Mouse (Mus musculus) stomach, embryonic 15.5 days (tissue): Measurements from ENCODE around the gene Atp7a. TPM values are rescaled to one million over a fixed set of nuclear protein-coding genes. Genes with fewer than 3 reads are reported as not detected.
"Not testable (repeated sequence)": the region's sequence is repeated elsewhere in the genome, so short reads cannot be mapped to it uniquely, and the experiment has no call there.

Experiments used
- ATAC-seq: fragments of 200-750 bp; cut with Nextera tagmentation; 2 replicates; pipeline ENCODE4 v1.8.0; 2017; ENCODE audit warnings: low read depth, moderate number of reproducible peaks, moderate TSS enrichment; ENCODE audit not compliant: insufficient read depth, low FRiP score
- H3K27ac ChIP-seq: fragments of 300-500 bp; sonication (generic); 2 replicates; pipeline ENCODE4 v1.5.1; 2015; ENCODE audit warnings: mild to moderate bottlenecking, inconsistent platforms
- H3K27me3 ChIP-seq: fragments of 300-500 bp; sonication (generic); replicated peaks from 2 replicates; pipeline ENCODE4 v1.6.1; 2015; ENCODE audit warnings: inconsistent platforms
- H3K36me3 ChIP-seq: fragments of 300-500 bp; sonication (generic); 2 replicates; pipeline ENCODE4 v1.6.1; 2015; ENCODE audit warnings: inconsistent platforms
- H3K4me1 ChIP-seq: fragments of 300-500 bp; sonication (generic); 2 replicates; pipeline ENCODE4 v1.6.1; 2015; ENCODE audit warnings: inconsistent platforms
- H3K4me2 ChIP-seq: fragments of 300-500 bp; sonication (generic); 2 replicates; pipeline ENCODE4 v1.6.1; 2015; ENCODE audit warnings: mild to moderate bottlenecking, inconsistent platforms
- H3K4me3 ChIP-seq: fragments of 300-500 bp; sonication (generic); replicated peaks from 2 replicates; pipeline ENCODE4 v1.5.1; 2015; ENCODE audit warnings: inconsistent platforms
- H3K9ac ChIP-seq: fragments of 300-500 bp; sonication (generic); 2 replicates; pipeline ENCODE4 v1.6.1; 2015; ENCODE audit warnings: inconsistent platforms
- H3K9me3 ChIP-seq: fragments of 300-500 bp; sonication (generic); 2 replicates; pipeline ENCODE4 v1.6.1; 2016; ENCODE audit warnings: inconsistent platforms
- WGBS: fragments of 180-500 bp; shearing (Covaris S2); methylation state at CpG from one replicate; pipeline ENCODE4 v1.1.7; 2015; 5-methylcytosine and 5-hydroxymethylcytosine counted together
- polyA plus RNA-seq: library from polyadenylated mRNA; unstranded; fragments of >200 nt; fragmentation: Nextera tagmentation; extraction: Ambion mirVana; gene quantifications from 2 replicates; pipeline ENCODE4 v1.2.1, GENCODE M21; 2015

Atp7a gene
- 22.5 and 24.8 TPM in 2 replicates for polyA plus RNA-seq

- ATAC-seq: peak; percentile 98
- H3K27me3 ChIP-seq: no peaks in the 10 kb centered on the region
- H3K36me3 ChIP-seq: no peaks in the 10 kb centered on the region
- H3K27ac ChIP-seq: peak within 1 kb of the TSS; percentile 65
- WGBS: 10% methylated on average over 36 of the region's 36 CpGs
- H3K9me3 ChIP-seq: no peaks in the 10 kb centered on the region
- H3K4me1 ChIP-seq: no peaks in the 10 kb centered on the region
- H3K9ac ChIP-seq: peak within 1 kb of the TSS; percentile 46; the same call in 1 of the 2 replicates
- peak within 1 kb of the TSS; percentile 48 for H3K4me2 ChIP-seq
- H3K4me3 ChIP-seq: peak within 1 kb of the TSS; percentile 52
Measured at GRCm38 (mm10) chrX:106026418-106027342, at the start of gene Atp7a. Atp7a (plus strand) TSS chrX:106027276.

- ATAC-seq: no peak
- Histone ChIP-seq H3K36me3 (0 out of 2 replicates have a peak, but pooled peaks cover 2% of the 10 kb centered on the region), H3K27ac (no peak overlapping the region), H3K27me3 (no peaks in the 10 kb centered on the region), H3K9ac (no peak overlapping the region), H3K9me3 (no peaks in the 10 kb centered on the region), H3K4me3 (no peak overlapping the region), H3K4me2 (no peak overlapping the region), H3K4me1 (no peaks in the 10 kb centered on the region)
- WGBS: 70% methylated on average over 1 of the region's 1 CpGs
Measured at GRCm38 (mm10) chrX:106001605-106002004, 25.5 kb upstream of the Atp7a start.

- Histone ChIP-seq H3K27me3 (no peaks in the 10 kb centered on the region), H3K27ac (no peak overlapping the region), H3K4me2 (peak overlapping the region; percentile 39), H3K4me3 (peak overlapping the region; percentile 59), H3K4me1 (no peaks in the 10 kb centered on the region), H3K9ac (peak overlapping the region; percentile 48; the same call in 1 of the 2 replicates), H3K9me3 (no peaks in the 10 kb centered on the region), H3K36me3 (no peaks in the 10 kb centered on the region)
- ATAC-seq: no peak
- 17% methylated on average over 3 of the region's 3 CpGs for WGBS
Measured at GRCm38 (mm10) chrX:106010762-106011161, 16.3 kb upstream of the Atp7a start.

- peak; percentile 94 for ATAC-seq
- Histone ChIP-seq H3K9me3 (no peaks in the 10 kb centered on the region), H3K27me3 (no peaks in the 10 kb centered on the region), H3K4me3 (peak within 1 kb of the TSS; percentile 59), H3K36me3 (no peaks in the 10 kb centered on the region), H3K9ac (peak within 1 kb of the TSS; percentile 48; the same call in 1 of the 2 replicates), H3K4me1 (no peaks in the 10 kb centered on the region), H3K4me2 (peak within 1 kb of the TSS; percentile 50), H3K27ac (peak within 1 kb of the TSS; percentile 93)
- 20% methylated on average over 45 of the region's 45 CpGs for WGBS
Measured at GRCm38 (mm10) chrX:106011465-106012159, 15.5 kb upstream of the Atp7a start, which contains the start of gene Magt1. Magt1 (minus strand) TSS chrX:106011906.

GRCm38 (mm10) chrX:106012559-106012958 lies 14.5 kb upstream of the Atp7a start:
- Histone ChIP-seq H3K36me3 (no peaks in the 10 kb centered on the region), H3K27ac (peak overlapping the region; percentile 77), H3K9me3 (no peaks in the 10 kb centered on the region), H3K9ac (no peak overlapping the region), H3K27me3 (no peaks in the 10 kb centered on the region), H3K4me2 (peak overlapping the region; percentile 50), H3K4me3 (peak overlapping the region; percentile 27; the same call in 1 of the 2 replicates), H3K4me1 (no peaks in the 10 kb centered on the region)
- ATAC-seq: no peak
- WGBS: 74% methylated on average over 3 of the region's 3 CpGs

GRCm38 (mm10) chrX:106013217-106013616 lies 13.9 kb upstream of the Atp7a start:
- WGBS: 32% methylated on average over 2 of the region's 2 CpGs
- Histone ChIP-seq H3K9ac (no peak overlapping the region), H3K9me3 (no peaks in the 10 kb centered on the region)

GRCm38 (mm10) chrX:106014741-106015377 lies 12.2 kb upstream of the Atp7a start:
- H3K4me1 ChIP-seq, H3K9me3 ChIP-seq, H3K27me3 ChIP-seq, H3K36me3 ChIP-seq, H3K4me3 ChIP-seq, H3K27ac ChIP-seq, H3K9ac ChIP-seq, ATAC-seq: not testable (repeated sequence)
- H3K4me2 ChIP-seq: 0 out of 2 replicates have a peak overlapping the region, but pooled peaks have one; percentile 16
- 69% methylated on average over 2 of the region's 2 CpGs for WGBS

More at GRCm38 (mm10) chrX:106013217-106013616, 13.9 kb upstream of the Atp7a start:
- Histone ChIP-seq H3K27ac (no peak overlapping the region), H3K4me1 (no peaks in the 10 kb centered on the region), H3K4me2 (no peak overlapping the region), H3K27me3 (no peaks in the 10 kb centered on the region), H3K36me3 (no peaks in the 10 kb centered on the region), H3K4me3 (no peak overlapping the region)
- ATAC-seq: no peak

- 14% methylated on average over 26 of the region's 26 CpGs for WGBS
- no peaks in the 10 kb centered on the region for H3K36me3 ChIP-seq
- no peaks in the 10 kb centered on the region for H3K27me3 ChIP-seq
- H3K27ac ChIP-seq: peak within 1 kb of the TSS; percentile 84
- peak within 1 kb of the TSS; percentile 59 for H3K4me3 ChIP-seq
- peak; percentile 40; the same call in 1 of the 2 replicates for ATAC-seq
- H3K4me1 ChIP-seq: no peaks in the 10 kb centered on the region
- no peaks in the 10 kb centered on the region for H3K9me3 ChIP-seq
- H3K9ac ChIP-seq: peak within 1 kb of the TSS; percentile 49
- peak within 1 kb of the TSS; percentile 30 for H3K4me2 ChIP-seq
Measured at GRCm38 (mm10) chrX:106015571-106016322, 11.3 kb upstream of the Atp7a start, which contains the start of gene Cox7b. Cox7b (plus strand) TSS chrX:106015700.

- ATAC-seq: no peak
- 81% methylated on average over 3 of the region's 3 CpGs for WGBS
- peak overlapping the region; percentile 21; the same call in 1 of the 2 replicates for H3K4me2 ChIP-seq
Measured at GRCm38 (mm10) chrX:106017102-106017501, 10.0 kb upstream of the Atp7a start.

GRCm38 (mm10) chrX:106017516-106017915 lies 9.6 kb upstream of the Atp7a start:
- WGBS: 88% methylated on average over 4 of the region's 4 CpGs
- Histone ChIP-seq H3K9me3 (no peaks in the 10 kb centered on the region), H3K4me2 (no peak overlapping the region), H3K9ac (no peak overlapping the region), H3K4me1 (no peaks in the 10 kb centered on the region), H3K27ac (no peak overlapping the region), H3K4me3 (no peak overlapping the region), H3K36me3 (no peaks in the 10 kb centered on the region), H3K27me3 (no peaks in the 10 kb centered on the region)
- ATAC-seq: no peak

More at GRCm38 (mm10) chrX:106017102-106017501, 10.0 kb upstream of the Atp7a start:
- H3K9me3 ChIP-seq: no peaks in the 10 kb centered on the region
- H3K36me3 ChIP-seq: no peaks in the 10 kb centered on the region
- no peaks in the 10 kb centered on the region for H3K27me3 ChIP-seq
- H3K9ac ChIP-seq: no peak overlapping the region
- H3K4me1 ChIP-seq: no peaks in the 10 kb centered on the region
- no peak overlapping the region for H3K27ac ChIP-seq
- no peak overlapping the region for H3K4me3 ChIP-seq

GRCm38 (mm10) chrX:106027343-106027674 lies 233 bp downstream of the Atp7a start:
- Histone ChIP-seq H3K9me3 (no peaks in the 10 kb centered on the region), H3K36me3 (no peaks in the 10 kb centered on the region), H3K27me3 (no peaks in the 10 kb centered on the region), H3K4me3 (peak overlapping the region; percentile 52), H3K9ac (peak overlapping the region; percentile 46; the same call in 1 of the 2 replicates), H3K4me2 (peak overlapping the region; percentile 43), H3K4me1 (no peaks in the 10 kb centered on the region), H3K27ac (peak overlapping the region; percentile 65)
- WGBS: 18% methylated on average over 8 of the region's 8 CpGs
- no peak for ATAC-seq
